Mouse (Mus musculus) liver, embryonic 14.5 days (tissue): ENCODE measurements around the gene Kpna7.

ENCODE experiments used
- CTCF ChIP-seq: IDR thresholded peaks from 2 replicates; pipeline ENCODE4 v1.5.1; 2016; ENCODE audit warnings: antibody characterized with exemption, low read depth, control low read depth
- EP300 ChIP-seq: IDR thresholded peaks from 2 replicates; pipeline ENCODE4 v1.6.1; 2016; ENCODE audit warnings: antibody characterized with exemption, low read depth

GRCm38 (mm10) chr5:145058722-145059121, 25.1 kb downstream of the Kpna7 start:
- TF ChIP-seq CTCF, result no peak
- TF ChIP-seq EP300, result no peak
